Mouse (Mus musculus) myocyte (in vitro differentiated cells): ENCODE data around the gene Frmd4a. TPM values are rescaled to one million over a fixed set of nuclear protein-coding genes. Genes with fewer than 3 reads are reported as not detected.

Experiments
- H3K27me3 ChIP-seq: one replicate; pipeline ENCODE4 v1.6.1; 2011; ENCODE audit not compliant: control insufficient read depth, insufficient read depth, insufficient read length
- H3K36me3 ChIP-seq: one replicate; pipeline ENCODE4 v1.6.1; 2011; ENCODE audit not compliant: control insufficient read depth, insufficient read depth
- H3K4me2 ChIP-seq: one replicate; pipeline ENCODE4 v1.6.1; 2011; ENCODE audit warnings: low read depth, control low read depth
- H3K4me3 ChIP-seq: one replicate; pipeline ENCODE4 v1.5.1; 2011; ENCODE audit warnings: mild to moderate bottlenecking, control low read depth, moderate library complexity
- H3K79me2 ChIP-seq: one replicate; pipeline ENCODE4 v1.6.1; 2011; ENCODE audit not compliant: control insufficient read depth, insufficient read depth
- H3ac ChIP-seq: one replicate; pipeline ENCODE4 v1.6.1; 2011; ENCODE audit not compliant: control insufficient read depth, insufficient read length
- CEBPB ChIP-seq: IDR thresholded peaks from 2 replicates; pipeline ENCODE4 v1.6.1; 2011; ENCODE audit warnings: mild to moderate bottlenecking, moderate library complexity; ENCODE audit not compliant: poor library complexity, insufficient read depth, severe bottlenecking
- E2F4 ChIP-seq: IDR thresholded peaks from one replicate; pipeline ENCODE4 v1.6.1; 2011; ENCODE audit warnings: mild to moderate bottlenecking, control low read depth, moderate library complexity; ENCODE audit not compliant: insufficient read depth
- MAX ChIP-seq: IDR thresholded peaks from one replicate; pipeline ENCODE4 v1.6.1; 2011; ENCODE audit warnings: low read depth, mild to moderate bottlenecking, control low read depth
- MYOD1 ChIP-seq, 3 experiments: IDR thresholded peaks; one replicate each; pipeline ENCODE4 v1.6.1; 2011; ENCODE audit warnings: control low read depth in 2 of 3, low read depth in 2 of 3, mild to moderate bottlenecking in 2 of 3, moderate library complexity in 1 of 3; ENCODE audit not compliant: insufficient read length in 2 of 3, control insufficient read depth in 1 of 3
- MYOG ChIP-seq, 3 experiments: IDR thresholded peaks; one replicate each; pipeline ENCODE4 v1.6.1; 2011; ENCODE audit warnings: control low read depth in 2 of 3, low read depth in 2 of 3, mild to moderate bottlenecking in 2 of 3; ENCODE audit not compliant: insufficient read length in 2 of 3, control insufficient read depth in 1 of 3, insufficient read depth in 1 of 3
- POLR2A ChIP-seq: IDR thresholded peaks from one replicate; pipeline ENCODE4 v1.6.1; 2011; ENCODE audit warnings: low read depth, mild to moderate bottlenecking, control low read depth, moderate library complexity; ENCODE audit not compliant: insufficient read length
- POLR2AphosphoS2 ChIP-seq: IDR thresholded peaks from one replicate; pipeline ENCODE4 v1.6.1; 2011; ENCODE audit warnings: low read depth, control low read depth; ENCODE audit not compliant: insufficient read length
- REST ChIP-seq: IDR thresholded peaks from one replicate; pipeline ENCODE4 v1.6.1; 2011; ENCODE audit warnings: mild to moderate bottlenecking, control low read depth, moderate library complexity; ENCODE audit not compliant: insufficient read depth, insufficient read length
- SRF ChIP-seq: IDR thresholded peaks from one replicate; pipeline ENCODE4 v1.6.1; 2011; ENCODE audit warnings: low read depth; ENCODE audit not compliant: control insufficient read depth, insufficient read length
- TCF12 ChIP-seq: IDR thresholded peaks from one replicate; pipeline ENCODE4 v1.6.1; 2011; ENCODE audit warnings: mild to moderate bottlenecking, control low read depth; ENCODE audit not compliant: poor library complexity, insufficient read depth, severe bottlenecking
- TCF3 ChIP-seq: IDR thresholded peaks from one replicate; pipeline ENCODE4 v1.6.1; 2011; ENCODE audit warnings: low read depth, control low read depth; ENCODE audit not compliant: insufficient read length
- USF1 ChIP-seq: IDR thresholded peaks from one replicate; pipeline ENCODE4 v1.6.1; 2011; ENCODE audit warnings: low read depth, mild to moderate bottlenecking, control low read depth, moderate library complexity
- polyA plus RNA-seq: library from polyadenylated mRNA; unstranded; fragments of >200 nt; fragmentation: generic; extraction: Trizol; gene quantifications from one replicate; pipeline ENCODE4 v1.2.1, GENCODE M21; 2012; ENCODE audit warnings: missing spikeins

Gene Frmd4a
- polyA plus RNA-seq, 1 experiment = 24.7 TPM

DNA sequence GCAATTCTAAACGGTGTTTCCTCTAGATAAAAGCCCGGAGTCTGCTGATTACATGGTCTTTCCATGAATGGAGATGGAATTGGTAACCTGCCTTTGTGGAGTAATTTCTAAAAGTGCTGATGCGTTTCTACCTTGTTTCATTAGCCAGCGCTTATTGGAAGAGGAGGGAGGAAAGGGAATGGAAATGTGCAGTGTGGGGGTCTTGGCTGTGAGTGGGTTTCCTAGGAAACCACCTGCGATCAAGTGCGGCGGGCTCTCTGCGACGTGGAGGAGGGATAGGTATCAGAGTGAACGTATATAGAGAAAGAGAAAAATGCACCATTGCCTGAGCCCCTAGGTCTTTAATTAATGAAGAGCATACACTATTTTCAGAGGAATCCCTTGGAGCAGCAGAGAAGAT lies 152.2 kb downstream of the Frmd4a start:
- peaks cover 16% of the 10 kb centered on the region for H3K27me3 ChIP-seq
- no peak overlapping the region for H3K4me2 ChIP-seq
- H3K79me2 ChIP-seq = no peaks in the 10 kb centered on the region
- no peaks in the 10 kb centered on the region for H3K36me3 ChIP-seq
- no peak overlapping the region for H3ac ChIP-seq
- no peak for TF ChIP-seq SRF
- no peak for TF ChIP-seq TCF3
- TF ChIP-seq E2F4 = no peak
- TF ChIP-seq MYOG (IDR thresholded peaks at IDR 0.05; ENCODE audit: control insufficient read depth in 1 of 3, insufficient read depth in 1 of 3, insufficient read length in 2 of 3, low read depth in 2 of 3) = no peak
- no peak for TF ChIP-seq MYOD1 (IDR thresholded peaks at IDR 0.05; ENCODE audit: control insufficient read depth in 1 of 3, insufficient read length in 2 of 3, low read depth in 2 of 3)
- TF ChIP-seq REST = no peak
- no peak for TF ChIP-seq MAX
- TF ChIP-seq USF1 = no peak
- no peak for TF ChIP-seq POLR2AphosphoS2
- no peak for TF ChIP-seq TCF12
- TF ChIP-seq POLR2A = no peak
- TF ChIP-seq CEBPB = no peak
- no peak overlapping the region for H3K4me3 ChIP-seq

DNA sequence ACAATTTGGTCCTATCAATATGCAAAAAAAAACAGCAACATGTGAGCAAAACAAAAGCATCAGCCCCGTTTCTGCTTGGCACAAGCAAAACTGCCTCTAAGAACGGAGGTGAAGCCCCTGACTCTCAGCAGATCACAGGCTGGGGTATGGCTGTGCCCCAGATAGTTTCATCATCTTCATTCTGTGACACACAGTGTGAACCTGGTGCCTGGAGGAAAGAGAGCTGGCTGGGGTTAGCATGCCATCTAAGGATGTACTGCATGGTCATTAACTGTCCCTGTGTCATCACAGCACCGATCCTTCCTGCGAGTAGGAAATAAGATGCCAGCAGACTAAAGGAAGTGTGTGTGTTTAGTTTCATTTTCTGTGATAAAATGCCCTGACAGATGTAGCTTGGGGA lies 152.7 kb downstream of the Frmd4a start:
- H3ac ChIP-seq = no peak overlapping the region
- H3K4me3 ChIP-seq = no peak overlapping the region
- TF ChIP-seq MYOG (IDR thresholded peaks at IDR 0.05; ENCODE audit: control insufficient read depth in 1 of 3, insufficient read depth in 1 of 3, insufficient read length in 2 of 3, low read depth in 2 of 3) (no peak), USF1 (no peak), POLR2A (no peak), TCF12 (no peak), CEBPB (no peak), SRF (no peak), POLR2AphosphoS2 (no peak), MAX (no peak), E2F4 (no peak), REST (no peak), MYOD1 (IDR thresholded peaks at IDR 0.05; ENCODE audit: control insufficient read depth in 1 of 3, insufficient read length in 2 of 3, low read depth in 2 of 3) (no peak), TCF3 (no peak)
- no peaks in the 10 kb centered on the region for H3K79me2 ChIP-seq
- peaks cover 13% of the 10 kb centered on the region for H3K27me3 ChIP-seq
- no peaks in the 10 kb centered on the region for H3K36me3 ChIP-seq
- H3K4me2 ChIP-seq = no peak overlapping the region

DNA sequence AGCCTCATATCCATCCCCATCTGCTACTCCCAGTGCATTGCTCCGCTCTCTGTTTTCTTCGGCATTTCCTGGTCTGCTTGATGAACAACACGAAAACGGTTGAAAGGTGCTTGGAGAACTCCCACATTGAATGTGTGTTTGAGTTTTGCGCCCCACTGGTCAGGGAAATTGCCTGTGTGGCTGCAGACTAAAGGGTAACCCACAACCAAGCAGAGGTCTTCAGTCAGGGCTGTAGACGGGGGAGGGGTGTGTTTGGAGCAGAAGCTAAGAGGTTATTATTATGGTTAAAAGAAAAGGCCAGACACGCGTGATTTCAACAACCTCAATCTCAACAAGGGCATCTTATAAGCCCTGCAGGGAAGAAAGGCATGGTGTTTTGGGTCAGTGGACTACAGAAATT lies 167.5 kb downstream of the Frmd4a start:
- H3K27me3 ChIP-seq = peaks cover 11% of the 10 kb centered on the region
- no peaks in the 10 kb centered on the region for H3K79me2 ChIP-seq
- TF ChIP-seq USF1 = no peak
- no peak for TF ChIP-seq CEBPB
- no peak for TF ChIP-seq TCF3
- TF ChIP-seq MYOG (IDR thresholded peaks at IDR 0.05; ENCODE audit: control insufficient read depth in 1 of 3, insufficient read depth in 1 of 3, insufficient read length in 2 of 3, low read depth in 2 of 3) = no peak
- TF ChIP-seq E2F4 = no peak
- TF ChIP-seq MAX = no peak
- TF ChIP-seq MYOD1 (IDR thresholded peaks at IDR 0.05; ENCODE audit: control insufficient read depth in 1 of 3, insufficient read length in 2 of 3, low read depth in 2 of 3) = no peak
- no peak for TF ChIP-seq REST
- no peak for TF ChIP-seq POLR2A
- no peak for TF ChIP-seq POLR2AphosphoS2
- no peak for TF ChIP-seq TCF12
- no peak for TF ChIP-seq SRF
- no peak overlapping the region for H3K4me3 ChIP-seq
- H3K36me3 ChIP-seq = no peaks in the 10 kb centered on the region
- no peak overlapping the region for H3K4me2 ChIP-seq
- H3ac ChIP-seq = no peak overlapping the region

DNA sequence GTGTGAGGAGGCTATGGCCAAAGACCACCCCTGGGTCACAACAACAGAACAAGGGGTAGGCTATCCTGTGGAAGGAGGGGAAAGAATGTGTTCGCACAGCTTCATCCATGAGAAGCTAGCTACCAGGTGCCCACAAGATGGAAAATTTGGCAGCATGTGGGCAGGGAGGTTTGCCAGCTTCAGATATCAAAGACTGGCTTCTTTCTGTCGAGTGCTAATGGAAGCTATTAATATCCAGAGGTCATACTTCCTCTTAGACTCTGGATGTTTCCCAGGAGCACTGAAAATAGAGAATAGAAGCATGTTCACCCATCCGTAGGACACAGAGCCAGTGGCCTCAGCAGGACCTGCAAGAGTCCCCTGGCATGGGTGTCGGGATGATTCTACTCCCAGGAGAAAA lies 170.0 kb downstream of the Frmd4a start:
- Histone ChIP-seq H3K4me3 (no peak overlapping the region), H3K27me3 (peaks cover 11% of the 10 kb centered on the region), H3ac (no peak overlapping the region), H3K79me2 (no peaks in the 10 kb centered on the region), H3K36me3 (no peaks in the 10 kb centered on the region), H3K4me2 (no peak overlapping the region)
- TF ChIP-seq USF1 = no peak
- no peak for TF ChIP-seq CEBPB
- no peak for TF ChIP-seq MYOD1 (IDR thresholded peaks at IDR 0.05; ENCODE audit: control insufficient read depth in 1 of 3, insufficient read length in 2 of 3, low read depth in 2 of 3)
- TF ChIP-seq TCF12 = no peak
- TF ChIP-seq POLR2A = no peak
- no peak for TF ChIP-seq REST
- TF ChIP-seq POLR2AphosphoS2 = no peak
- no peak for TF ChIP-seq MYOG (IDR thresholded peaks at IDR 0.05; ENCODE audit: control insufficient read depth in 1 of 3, insufficient read depth in 1 of 3, insufficient read length in 2 of 3, low read depth in 2 of 3)
- TF ChIP-seq TCF3 = no peak
- TF ChIP-seq MAX = no peak
- TF ChIP-seq SRF = no peak
- no peak for TF ChIP-seq E2F4

DNA sequence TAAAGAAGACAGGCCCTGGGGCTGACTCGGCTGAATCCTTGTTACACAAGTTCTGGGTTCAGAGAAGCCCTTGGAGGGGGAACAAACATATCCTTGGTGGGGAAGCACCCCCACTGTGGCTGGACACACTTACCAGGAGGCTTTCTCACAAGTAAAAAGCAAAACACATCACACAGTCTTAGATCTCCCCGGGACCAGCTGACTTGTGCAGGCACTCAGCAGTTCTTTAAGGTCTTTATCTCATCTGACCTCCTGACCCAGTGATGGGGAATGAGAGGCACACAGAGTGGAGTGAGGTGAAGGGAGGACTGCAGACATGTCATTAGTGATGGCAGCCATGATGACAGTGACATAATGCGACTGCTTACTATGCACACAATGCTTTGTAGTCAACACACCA lies 170.8 kb downstream of the Frmd4a start:
- no peaks in the 10 kb centered on the region for H3K36me3 ChIP-seq
- H3K27me3 ChIP-seq = peaks cover 11% of the 10 kb centered on the region
- TF ChIP-seq CEBPB (no peak), POLR2AphosphoS2 (no peak), MAX (no peak), MYOG (IDR thresholded peaks at IDR 0.05; ENCODE audit: control insufficient read depth in 1 of 3, insufficient read depth in 1 of 3, insufficient read length in 2 of 3, low read depth in 2 of 3) (no peak), SRF (no peak), POLR2A (no peak), TCF3 (no peak), MYOD1 (IDR thresholded peaks at IDR 0.05; ENCODE audit: control insufficient read depth in 1 of 3, insufficient read length in 2 of 3, low read depth in 2 of 3) (no peak), TCF12 (no peak), REST (no peak), USF1 (no peak), E2F4 (no peak)
- no peaks in the 10 kb centered on the region for H3K79me2 ChIP-seq
- H3K4me2 ChIP-seq = no peak overlapping the region
- no peak overlapping the region for H3ac ChIP-seq
- no peak overlapping the region for H3K4me3 ChIP-seq
